Mouse (Mus musculus): ENCODE results near the gene D630003M21Rik. TPM values are rescaled to one million over a fixed set of nuclear protein-coding genes. Genes with fewer than 3 reads are reported as not detected.

The D630003M21Rik gene
- total RNA-seq, 4 experiments from 2014 or later, result 0.75 to 1.5 (median 1.2) TPM

DNA sequence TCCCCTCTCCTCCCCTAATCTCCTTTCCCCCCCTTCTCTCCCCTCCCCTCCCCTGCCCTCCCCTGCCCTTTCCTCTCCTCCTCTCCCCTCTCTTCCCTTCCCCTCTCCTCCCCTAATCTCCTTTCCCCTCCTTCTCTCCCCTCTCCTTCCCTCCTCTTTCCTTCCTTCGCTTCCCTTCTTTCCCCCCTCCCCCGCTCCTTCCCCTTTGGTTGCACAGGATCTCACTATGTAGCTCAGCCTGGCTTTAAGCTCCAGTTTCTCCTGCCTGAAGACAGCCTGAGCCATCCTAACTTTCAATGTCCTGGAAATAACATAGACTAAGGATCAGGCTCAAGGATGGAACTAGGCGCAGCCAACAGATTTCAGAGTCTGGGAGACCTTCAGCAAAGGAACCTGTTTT, 85.2 kb downstream of the D630003M21Rik start:
- no peak for DNase-seq (ENCODE audit: low spot score in 2 of 2)

DNA sequence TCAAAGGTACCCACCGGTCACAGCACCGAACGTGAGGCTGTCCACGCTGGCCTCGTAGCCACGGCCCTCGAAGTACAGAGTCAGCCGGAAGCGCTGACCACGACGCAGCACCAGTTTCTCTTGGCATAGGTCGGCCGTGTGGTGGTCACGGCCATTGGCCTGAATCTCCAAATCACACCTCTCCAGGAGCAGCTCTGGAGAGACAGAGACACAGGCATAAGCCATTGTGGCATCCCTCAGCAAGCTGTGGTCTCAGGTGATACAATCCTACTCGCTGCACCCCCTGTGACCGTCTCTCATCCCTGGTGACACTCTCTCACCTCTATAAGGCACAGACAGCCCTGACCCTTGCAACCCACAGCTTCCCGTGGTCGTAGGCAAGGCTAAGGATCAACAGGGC, 86.0 kb downstream of the D630003M21Rik start:
- DNase-seq (ENCODE audit: low spot score in 2 of 2), result no peak

DNA sequence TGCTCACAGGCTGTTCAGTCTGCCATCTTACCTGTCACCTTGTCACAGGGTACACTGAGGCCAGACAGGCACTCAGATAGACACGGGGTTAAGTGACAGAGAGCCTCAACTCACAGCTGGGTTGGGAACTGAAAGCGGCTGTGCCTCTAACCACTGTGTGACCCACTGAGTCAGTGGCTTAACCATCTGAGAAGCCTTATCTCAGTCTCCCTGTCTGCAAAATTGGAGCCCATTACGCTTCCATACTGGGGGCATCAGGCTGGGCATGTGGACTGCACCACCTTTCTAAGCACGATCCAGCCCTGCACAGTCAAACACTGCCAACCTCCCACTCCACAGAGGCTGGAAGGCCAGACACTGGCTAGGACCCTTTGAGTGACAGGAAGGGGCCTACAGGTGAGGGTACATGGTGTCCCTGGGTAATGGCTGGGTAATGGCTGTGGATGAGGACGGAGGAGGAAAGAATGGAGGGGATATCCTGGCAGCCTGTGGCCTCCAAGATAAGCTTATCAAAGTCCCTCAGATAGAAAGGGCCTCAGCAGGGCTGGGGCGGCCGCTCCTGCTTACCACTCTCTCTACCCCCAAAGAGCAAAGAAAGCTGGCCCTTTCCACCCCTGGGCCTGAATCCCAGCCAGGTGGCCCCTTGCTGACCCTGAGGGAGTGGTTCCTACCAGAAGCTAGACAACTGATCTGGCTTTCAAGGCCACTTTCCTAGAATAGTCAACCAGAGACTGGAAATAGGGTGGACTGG, 87.2 kb downstream of the D630003M21Rik start:
- no peak for DNase-seq (ENCODE audit: low spot score in 2 of 2)

DNA sequence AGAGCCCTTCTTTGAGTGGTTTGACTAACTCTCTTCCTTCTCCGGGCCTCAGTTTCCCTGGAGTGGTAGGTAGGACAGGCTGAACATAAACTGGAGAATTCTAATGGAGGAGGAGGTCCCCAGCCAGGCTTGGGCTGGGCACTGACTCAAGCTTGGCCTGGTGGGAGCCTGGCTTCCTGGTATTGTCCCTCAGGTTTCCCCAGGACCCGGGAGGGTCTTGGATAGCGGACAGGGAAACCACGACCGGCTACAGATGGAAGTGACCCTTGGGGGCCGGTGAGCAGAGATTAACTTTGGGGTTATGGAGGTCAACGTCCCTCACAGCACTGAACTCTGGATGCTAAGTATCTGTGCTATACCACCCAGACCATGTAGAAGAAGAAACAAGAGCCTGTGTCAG, 87.8 kb downstream of the D630003M21Rik start:
- DNase-seq (ENCODE audit: low spot score in 2 of 2), result no peak

DNA sequence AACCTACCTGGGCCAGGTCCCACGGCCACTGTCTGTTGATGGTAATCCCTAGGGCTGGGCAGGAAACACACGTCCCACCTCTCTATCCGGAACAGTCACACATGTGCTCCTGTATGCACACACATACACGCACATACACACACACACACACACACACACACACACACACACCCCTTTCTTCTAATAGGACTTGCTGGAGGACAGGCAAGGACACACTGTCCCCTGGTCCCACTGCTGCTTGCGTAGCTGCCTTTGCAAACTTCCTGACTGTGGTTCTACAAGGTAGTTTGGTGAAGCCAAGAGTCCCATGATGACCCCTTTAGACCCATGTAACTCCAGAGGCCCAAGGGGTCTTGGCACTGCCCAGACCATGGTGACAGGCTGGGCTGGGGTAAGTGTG, 88.4 kb downstream of the D630003M21Rik start:
- no peak for DNase-seq (ENCODE audit: low spot score in 2 of 2)

DNA sequence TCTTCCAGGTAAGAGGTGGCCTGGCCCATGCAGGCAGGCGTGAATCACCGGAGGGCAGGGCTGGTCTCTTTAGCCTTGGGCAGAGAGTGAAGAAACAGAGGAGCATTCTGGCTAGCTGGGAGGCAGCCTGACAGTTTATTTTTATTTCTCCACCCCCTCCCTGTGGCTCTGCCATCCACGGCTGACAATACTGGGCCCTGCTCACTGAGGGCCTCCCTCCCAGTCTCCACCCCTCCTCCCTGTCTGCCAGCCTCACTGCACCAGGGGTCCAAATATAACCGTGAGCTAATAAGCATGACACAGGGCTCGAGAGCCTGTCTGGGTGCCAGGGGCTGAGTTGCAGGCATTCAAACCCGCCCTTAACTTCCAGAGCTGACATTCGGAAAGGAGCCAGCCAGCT, 89.4 kb downstream of the D630003M21Rik start:
- peak; percentile 87 to 92 for DNase-seq (ENCODE audit: low spot score in 2 of 2)

DNA sequence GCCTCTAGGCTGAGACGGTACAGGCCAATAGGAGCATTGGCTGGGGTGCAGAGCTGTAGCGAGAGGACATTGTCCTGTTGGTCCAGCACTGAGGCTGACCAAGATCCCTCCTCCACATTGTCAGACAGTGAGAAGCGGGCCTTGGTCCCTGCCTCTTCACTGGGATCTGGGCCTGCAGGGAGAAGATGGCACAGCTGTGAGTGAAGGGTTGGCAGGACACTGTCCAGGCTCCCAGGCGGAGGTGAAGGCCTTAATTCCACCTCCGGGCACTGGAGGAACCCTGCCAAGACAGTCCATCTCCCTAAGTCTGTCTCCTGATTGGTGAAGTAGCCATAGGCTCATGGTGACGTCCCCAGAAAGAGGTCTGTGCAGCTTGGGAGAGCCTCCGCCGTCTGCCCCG, 90.2 kb downstream of the D630003M21Rik start:
- DNase-seq (ENCODE audit: low spot score in 2 of 2), result no peak

DNA sequence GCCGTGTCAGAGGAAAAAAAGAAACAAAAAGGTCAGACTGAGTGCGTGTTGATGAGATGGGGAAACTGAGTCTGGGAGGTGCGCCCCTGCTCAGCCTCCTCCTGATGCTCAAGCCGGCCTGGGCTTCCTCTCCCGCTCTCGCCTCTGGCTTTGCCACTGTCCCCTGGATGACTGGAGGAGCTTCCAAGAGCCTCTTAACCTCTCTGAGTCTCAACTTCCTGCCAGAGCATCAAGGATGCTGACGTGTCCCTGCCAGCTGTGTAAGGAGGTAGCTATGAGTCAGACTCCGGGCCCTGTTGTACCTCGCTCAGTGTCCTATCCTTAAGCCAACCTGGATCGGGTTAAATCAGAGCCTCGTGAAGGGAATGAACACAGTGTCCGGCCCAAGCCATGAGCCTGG, 91.3 kb downstream of the D630003M21Rik start:
- DNase-seq (ENCODE audit: low spot score in 2 of 2), result no peak

DNA sequence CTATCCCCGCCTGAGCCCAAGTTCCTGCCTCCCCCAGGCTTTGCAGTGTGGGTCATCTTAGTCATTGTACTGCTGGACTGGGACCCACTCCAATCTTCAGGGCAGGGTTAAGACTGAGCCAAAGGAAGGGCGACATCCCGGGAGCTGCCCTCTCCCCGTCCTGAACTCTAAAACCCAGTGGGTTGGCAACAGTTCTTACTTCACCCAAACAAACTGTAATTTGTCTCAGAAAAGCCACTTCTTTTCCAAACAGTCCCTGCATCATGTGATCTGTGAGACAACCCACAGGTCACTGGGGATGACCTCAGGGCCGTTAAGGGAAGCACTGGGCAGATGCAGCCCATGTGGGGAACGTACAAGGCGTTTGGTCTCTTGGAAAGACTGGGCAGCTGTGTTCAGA, 92.8 kb downstream of the D630003M21Rik start:
- no peak for DNase-seq (ENCODE audit: low spot score in 2 of 2)

DNA sequence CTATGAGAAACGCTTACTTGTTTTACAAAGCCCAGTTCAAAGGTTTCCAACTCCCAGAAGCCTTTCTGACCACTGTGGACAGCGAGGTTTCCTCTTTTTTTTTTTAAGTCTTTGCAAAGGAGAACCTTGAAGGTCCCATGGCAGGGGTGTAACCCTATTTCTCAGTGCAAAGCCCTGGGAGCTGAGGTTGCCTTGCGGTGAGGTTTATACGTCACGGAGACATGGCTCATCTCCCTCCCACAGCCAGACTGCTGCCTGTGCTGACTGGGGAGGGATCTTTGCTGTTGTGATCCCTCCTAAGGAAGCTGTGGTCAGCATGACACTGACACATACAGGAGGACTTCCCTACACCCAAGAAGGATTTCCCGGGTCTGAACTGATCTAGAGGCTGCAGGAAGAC, 96.0 kb downstream of the D630003M21Rik start:
- no peak for DNase-seq (ENCODE audit: low spot score in 2 of 2)

Small RNA genes lying within 50 kb of the gene (microRNA-seq; reads per million reads assigned to microRNA genes)
- gene Mir7685, result not detected

Other genes starting within 250 kb of the D630003M21Rik start
- 10 to 100 TPM; 22.3 to 26.1 (median 23.7) TPM for gene Tti1, start 200.8 kb downstream of the D630003M21Rik start, total RNA-seq (2022)
- gene Rprd1b, start 200.7 kb downstream of the D630003M21Rik start, total RNA-seq (2022), result 10 to 100 TPM; 23.0 to 42.6 (median 26.4) TPM
- 10 to 100 TPM; 27.0 to 55.7 (median 39.4) TPM for gene Tgm2, start 82.8 kb downstream of the D630003M21Rik start, total RNA-seq (2022)
- not detected for gene Bpi, start 28.9 kb upstream of the D630003M21Rik start, total RNA-seq (2022)
- gene Lbp, start 77.3 kb upstream of the D630003M21Rik start, total RNA-seq (2022), result 1 to 10 TPM; 2.0 to 8.9 (median 6.4) TPM
- gene Snhg11, start 146.4 kb upstream of the D630003M21Rik start, total RNA-seq (2022), result under 1 TPM; 0.15 to 0.39 (median 0.26) TPM
- 10 to 100 TPM; 29.3 to 42.2 (median 32.9) TPM for gene Ralgapb, start 180.6 kb upstream of the D630003M21Rik start, total RNA-seq (2022)